Mouse (Mus musculus) stomach, embryonic 14.5 days (tissue): ENCODE results near the gene Sez6. TPM values are rescaled to one million over a fixed set of nuclear protein-coding genes. Genes with fewer than 3 reads are reported as not detected.

Experiments used
- ATAC-seq: fragments of 200-750 bp; cut with Nextera tagmentation; 2 replicates; pipeline ENCODE4 v1.8.0; 2017; ENCODE audit warnings: low read depth, moderate TSS enrichment; ENCODE audit not compliant: insufficient number of reproducible peaks, insufficient read depth, low FRiP score
- H3K27ac ChIP-seq: fragments of 300-500 bp; sonication (generic); 2 replicates; pipeline ENCODE4 v1.5.1; 2014; ENCODE audit warnings: mild to moderate bottlenecking, low read length, moderate library complexity, mixed read lengths
- H3K27me3 ChIP-seq: fragments of 300-500 bp; sonication (generic); 2 replicates; pipeline ENCODE4 v1.6.1; 2014; ENCODE audit warnings: low read length, control low read depth, mixed read lengths; ENCODE audit not compliant: control insufficient read depth, insufficient read depth
- H3K36me3 ChIP-seq: fragments of 300-500 bp; sonication (generic); 2 replicates; pipeline ENCODE4 v1.6.1; 2014; ENCODE audit warnings: mild to moderate bottlenecking, control low read depth, low read length, moderate library complexity, mixed read lengths; ENCODE audit not compliant: control insufficient read depth, insufficient read depth
- H3K4me1 ChIP-seq: fragments of 300-500 bp; sonication (generic); 2 replicates; pipeline ENCODE4 v1.6.1; 2014; ENCODE audit warnings: low read length, control low read depth, mixed read lengths; ENCODE audit not compliant: control insufficient read depth, insufficient read depth
- H3K4me2 ChIP-seq: fragments of 300-500 bp; sonication (generic); replicated peaks from 2 replicates; pipeline ENCODE4 v1.6.1; 2014; ENCODE audit warnings: low read depth, low read length, control low read depth
- H3K4me3 ChIP-seq: fragments of 300-500 bp; sonication (generic); 2 replicates; pipeline ENCODE4 v1.5.1; 2014; ENCODE audit warnings: low read depth, low read length, control low read depth
- H3K9ac ChIP-seq: fragments of 300-500 bp; sonication (generic); replicated peaks from 2 replicates; pipeline ENCODE4 v1.6.1; 2014; ENCODE audit warnings: low read depth, mild to moderate bottlenecking, control low read depth, low read length, moderate library complexity, mixed read lengths
- H3K9me3 ChIP-seq: fragments of 300-500 bp; sonication (generic); 2 replicates; pipeline ENCODE4 v1.6.1; 2016; ENCODE audit warnings: low read depth, low read length, control low read depth; ENCODE audit not compliant: control insufficient read depth
- WGBS: fragments of 180-500 bp; shearing (Covaris S2); extraction: QIAGEN DNeasy Blood & Tissue Kit; methylation state at CpG from one replicate; pipeline ENCODE4 v1.1.7; 2014; 5-methylcytosine and 5-hydroxymethylcytosine counted together
- polyA plus RNA-seq: library from polyadenylated mRNA; unstranded; fragments of >200 nt; fragmentation: Nextera tagmentation; extraction: Ambion mirVana; gene quantifications from 2 replicates; pipeline ENCODE4 v1.2.1, GENCODE M21; 2014

Sez6 gene
- polyA plus RNA-seq, 1 experiment from 2014 or later: 2.1 TPM

DNA sequence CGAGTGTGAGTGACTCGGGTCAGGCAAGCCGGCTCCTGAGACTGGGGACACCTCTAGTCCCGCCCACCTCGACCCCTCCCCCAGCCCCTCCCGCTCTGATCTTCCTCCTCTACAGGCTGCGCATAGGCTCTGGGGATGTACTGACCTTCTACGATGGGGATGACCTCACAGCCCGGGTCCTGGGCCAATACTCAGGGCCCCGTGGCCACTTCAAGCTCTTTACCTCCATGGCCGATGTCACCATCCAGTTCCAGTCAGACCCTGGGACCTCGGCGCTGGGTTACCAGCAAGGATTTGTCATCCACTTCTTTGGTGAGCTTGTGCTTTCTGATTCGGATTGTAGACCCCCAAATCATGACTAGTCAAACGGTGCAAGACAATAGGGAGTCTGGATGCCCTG lies 43.7 kb downstream of the Sez6 start:
- Histone ChIP-seq H3K4me3 (no peak overlapping the region), H3K27me3 (0 out of 2 replicates have a peak, but pooled peaks cover 2% of the 10 kb centered on the region), H3K4me2 (no peak overlapping the region), H3K9me3 (no peaks in the 10 kb centered on the region), H3K4me1 (no peaks in the 10 kb centered on the region), H3K9ac (no peak overlapping the region), H3K27ac (no peak overlapping the region), H3K36me3 (no peaks in the 10 kb centered on the region)
- 39% methylated on average over 15 of the region's 15 CpGs for WGBS
- ATAC-seq: no peak

DNA sequence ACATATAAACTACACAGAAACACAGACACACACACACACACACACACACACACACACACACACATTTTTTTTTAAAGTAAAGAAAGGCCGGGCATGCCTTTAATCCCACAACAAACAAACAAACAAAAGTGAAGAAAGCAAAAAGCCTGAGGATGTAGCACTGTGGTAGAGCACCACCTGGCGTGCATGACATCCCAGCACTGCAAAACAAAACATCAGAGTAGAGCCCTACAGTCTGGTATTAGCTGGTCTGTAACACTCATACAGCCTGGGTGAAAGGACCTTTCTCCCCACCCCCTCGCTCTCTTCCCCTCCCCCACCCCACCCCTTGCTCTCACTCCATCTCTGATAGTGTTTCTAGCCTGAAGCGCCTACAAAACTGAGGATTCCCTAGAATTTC lies 45.3 kb downstream of the Sez6 start:
- no peaks in the 10 kb centered on the region for H3K9me3 ChIP-seq
- H3K4me2 ChIP-seq: no peak overlapping the region
- no peaks in the 10 kb centered on the region for H3K4me1 ChIP-seq
- H3K27me3 ChIP-seq: 0 out of 2 replicates have a peak, but pooled peaks cover 2% of the 10 kb centered on the region
- H3K27ac ChIP-seq: no peak overlapping the region
- H3K36me3 ChIP-seq: no peaks in the 10 kb centered on the region
- H3K4me3 ChIP-seq: no peak overlapping the region
- no peak overlapping the region for H3K9ac ChIP-seq
- 29% methylated on average over 4 of the region's 4 CpGs for WGBS
- ATAC-seq: no peak

DNA sequence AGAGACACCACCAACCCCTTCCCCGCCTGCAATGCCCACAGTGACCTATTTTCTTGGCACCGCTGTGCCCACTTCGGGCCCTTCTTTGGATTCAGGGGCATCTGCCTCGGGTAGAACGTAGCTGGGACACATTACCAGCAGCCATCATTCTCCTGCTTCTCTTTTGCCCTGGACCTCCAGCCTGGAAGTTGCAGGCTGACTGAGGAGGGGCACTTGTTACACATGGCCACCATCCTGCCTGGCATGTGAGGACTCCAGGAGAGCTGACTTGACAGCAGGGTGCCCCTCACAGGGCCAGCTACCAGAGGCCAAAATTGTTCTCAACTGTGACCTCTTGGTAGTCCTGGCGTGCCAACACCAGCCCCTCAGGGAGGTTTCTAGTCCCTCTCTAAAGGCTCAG lies 47.6 kb downstream of the Sez6 start:
- Histone ChIP-seq H3K36me3 (no peaks in the 10 kb centered on the region), H3K4me1 (no peaks in the 10 kb centered on the region), H3K4me2 (no peak overlapping the region), H3K9me3 (no peaks in the 10 kb centered on the region), H3K27me3 (0 out of 2 replicates have a peak, but pooled peaks cover 2% of the 10 kb centered on the region), H3K9ac (no peak overlapping the region), H3K27ac (no peak overlapping the region), H3K4me3 (no peak overlapping the region)
- WGBS: 82% methylated on average over 6 of the region's 6 CpGs
- no peak for ATAC-seq

DNA sequence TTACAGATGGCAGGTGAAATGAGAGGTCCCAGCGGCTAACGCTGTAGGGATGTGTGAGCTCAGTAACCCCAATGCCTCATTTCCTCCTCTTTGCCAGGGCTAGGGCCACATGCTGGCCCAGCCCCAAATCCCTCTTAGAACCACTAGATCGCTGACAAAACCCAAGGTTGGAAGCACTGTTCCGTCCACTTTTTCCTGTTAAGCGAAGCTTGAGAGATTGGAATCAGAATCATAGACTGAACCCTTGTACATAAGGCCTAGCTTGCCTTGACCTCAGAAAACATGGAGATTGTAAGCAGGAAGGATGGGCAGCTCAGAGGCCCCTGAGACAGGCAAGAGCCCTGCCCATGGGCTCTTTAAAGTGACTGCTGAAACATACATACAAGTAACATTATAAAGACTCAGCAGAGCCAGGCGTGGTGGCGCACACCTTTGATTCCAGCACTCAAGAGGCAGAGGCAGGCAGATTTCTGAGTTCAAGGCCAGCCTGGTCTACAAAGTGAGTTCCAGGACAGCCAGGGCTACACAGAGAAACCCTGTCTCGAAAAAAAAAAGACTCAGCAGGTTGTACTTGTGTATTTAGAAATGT lies 48.7 kb downstream of the Sez6 start:
- Histone ChIP-seq H3K9ac (no peak overlapping the region), H3K4me1 (no peaks in the 10 kb centered on the region), H3K4me3 (no peak overlapping the region), H3K27me3 (no peaks in the 10 kb centered on the region), H3K36me3 (no peaks in the 10 kb centered on the region), H3K9me3 (no peaks in the 10 kb centered on the region), H3K27ac (no peak overlapping the region), H3K4me2 (no peak overlapping the region)
- ATAC-seq: no peak
- WGBS: 79% methylated on average over 8 of the region's 8 CpGs

DNA sequence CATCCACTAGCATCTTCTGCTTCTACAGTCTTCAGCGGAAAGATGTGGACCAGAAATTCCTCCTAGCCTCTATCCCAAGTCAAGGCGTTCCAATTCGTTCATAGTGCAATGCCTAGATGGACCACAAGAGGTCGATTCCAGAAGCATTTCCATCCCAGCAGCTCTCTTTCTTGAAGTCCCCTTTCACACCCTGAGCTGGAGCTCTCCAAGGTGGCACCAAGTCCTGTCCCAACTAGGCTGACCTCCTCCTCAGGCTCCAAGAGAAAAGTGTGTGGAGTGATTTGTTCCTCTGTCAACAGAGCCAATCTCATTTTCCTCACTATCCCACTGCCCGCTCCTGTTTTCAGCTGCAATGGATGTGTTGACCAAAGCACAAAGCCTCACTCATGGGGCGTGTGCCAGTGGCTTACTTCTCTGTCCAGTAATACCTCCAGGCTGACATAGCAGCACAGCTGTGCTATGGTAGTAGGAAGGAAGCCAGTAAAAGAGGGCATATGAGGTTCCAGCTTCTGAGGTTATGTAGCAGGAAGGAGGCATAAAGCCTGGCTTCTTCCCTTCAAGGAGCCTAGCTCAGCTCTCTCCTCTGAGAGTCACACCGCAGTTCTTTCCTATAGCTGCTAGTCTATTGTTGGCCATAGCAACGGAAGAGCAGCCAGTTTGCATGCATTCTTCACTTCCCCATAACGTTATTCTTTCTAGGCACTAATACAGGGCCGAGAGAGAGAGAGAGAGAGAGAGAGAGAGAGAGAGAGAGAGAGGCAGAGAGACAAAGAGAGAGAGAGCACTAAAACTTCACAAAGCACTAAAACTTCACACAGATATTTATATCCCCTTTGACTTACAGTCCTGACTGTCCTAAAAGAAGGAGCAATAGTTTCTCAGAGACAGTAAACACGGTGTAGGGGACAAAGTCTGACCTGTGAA lies 49.9 kb downstream of the Sez6 start:
- H3K27ac ChIP-seq: no peak overlapping the region
- WGBS: 32% methylated on average over 11 of the region's 11 CpGs
- H3K9ac ChIP-seq: no peak overlapping the region
- H3K4me1 ChIP-seq: 0 out of 2 replicates have a peak, but pooled peaks cover 6% of the 10 kb centered on the region
- H3K4me2 ChIP-seq: no peak overlapping the region
- H3K9me3 ChIP-seq: no peaks in the 10 kb centered on the region
- no peaks in the 10 kb centered on the region for H3K27me3 ChIP-seq
- no peak for ATAC-seq
- no peaks in the 10 kb centered on the region for H3K36me3 ChIP-seq
- no peak overlapping the region for H3K4me3 ChIP-seq

DNA sequence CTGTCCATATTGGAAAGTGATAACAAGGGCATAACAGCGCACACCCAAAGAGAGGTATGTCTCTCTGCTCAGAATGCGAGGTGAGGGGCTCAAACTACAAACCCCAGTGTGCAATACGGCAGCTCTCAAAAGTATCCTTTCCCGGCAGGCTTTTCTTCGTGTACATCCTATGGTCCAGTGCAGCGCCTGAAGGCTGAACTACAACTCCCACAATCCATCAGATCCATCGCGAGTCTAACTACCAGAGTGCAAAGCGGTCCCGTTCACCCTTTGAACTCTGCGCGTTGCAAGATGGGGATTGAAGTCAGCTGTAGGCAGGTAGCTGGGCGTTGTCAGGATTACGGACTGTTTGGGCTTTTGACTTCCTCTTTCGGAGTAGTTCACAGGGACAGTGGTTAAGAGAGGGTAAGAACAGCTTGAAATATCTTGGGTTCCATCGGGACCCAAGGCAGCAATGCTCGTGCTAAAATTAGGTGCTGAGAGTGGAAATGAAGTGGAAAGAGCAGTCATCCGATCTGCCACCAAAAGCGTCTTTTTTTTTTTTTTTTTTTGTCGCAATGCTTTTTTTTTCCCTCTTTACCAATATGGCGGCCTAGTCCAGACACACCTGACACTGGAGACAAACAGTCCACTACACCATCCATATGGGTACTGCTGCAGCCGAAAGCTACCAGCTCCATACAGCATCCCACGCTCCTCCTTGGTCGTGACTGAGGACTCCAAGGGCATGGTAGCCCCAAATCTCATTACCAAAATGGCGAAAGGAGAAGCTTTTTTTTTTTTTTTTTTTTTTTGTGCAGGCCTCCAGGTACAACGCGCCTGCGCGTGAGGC lies 51.2 kb downstream of the Sez6 start:
- 0 out of 2 replicates have a peak, but pooled peaks cover 10% of the 10 kb centered on the region for H3K4me1 ChIP-seq
- no peaks in the 10 kb centered on the region for H3K9me3 ChIP-seq
- 0 out of 2 replicates have a peak overlapping the region, but pooled peaks have one; percentile 2 for H3K9ac ChIP-seq
- H3K4me2 ChIP-seq: peak overlapping the region; percentile 34
- H3K4me3 ChIP-seq: peak overlapping the region; percentile 98
- 0% methylated on average over 29 of the region's 29 CpGs for WGBS
- peaks cover 9% of the 10 kb centered on the region for H3K36me3 ChIP-seq
- peak overlapping the region; percentile 91 for H3K27ac ChIP-seq
- no peaks in the 10 kb centered on the region for H3K27me3 ChIP-seq
- ATAC-seq: peak; percentile 89

DNA sequence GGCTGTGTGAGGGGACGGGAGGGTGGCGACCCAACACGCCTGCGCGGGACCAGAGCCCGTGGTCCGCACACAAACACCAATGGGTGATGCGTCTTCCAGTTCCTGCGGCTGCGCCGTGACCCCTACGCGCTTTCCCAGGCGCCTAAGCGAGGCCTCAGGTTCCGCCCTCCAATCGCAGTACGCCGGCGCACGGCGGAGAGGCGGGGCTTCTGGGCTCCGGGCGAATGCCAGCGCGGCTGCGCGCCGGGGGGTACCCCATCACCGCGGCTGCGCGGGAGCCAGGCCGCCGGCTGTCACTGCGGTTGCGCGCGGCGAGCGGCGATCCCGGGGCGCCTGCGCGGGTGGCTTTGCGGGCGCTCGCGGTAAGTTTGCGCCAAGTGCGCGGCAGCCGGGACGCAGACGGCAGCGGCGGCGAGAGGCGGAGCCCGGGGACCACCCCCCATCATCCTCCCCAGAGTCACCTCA lies 51.9 kb downstream of the Sez6 start, which contains the start of gene Phf12:
Gene Phf12 (plus strand): TSS at position 314 of the 465 bp plus-strand sequence.
- ATAC-seq: peak; percentile 91
- Histone ChIP-seq H3K4me3 (peak within 1 kb of the TSS; percentile 98), H3K27ac (peak within 1 kb of the TSS; percentile 94), H3K4me2 (peak within 1 kb of the TSS; percentile 82), H3K9ac (peak within 1 kb of the TSS; percentile 96), H3K4me1 (0 out of 2 replicates have a peak, but pooled peaks cover 10% of the 10 kb centered on the region), H3K9me3 (no peaks in the 10 kb centered on the region), H3K27me3 (no peaks in the 10 kb centered on the region), H3K36me3 (peaks cover 9% of the 10 kb centered on the region)
- 0% methylated on average over 62 of the region's 62 CpGs for WGBS
